Mouse (Mus musculus) liver, embryonic 11.5 days (tissue): ENCODE measurements around the gene Fn1. TPM values are rescaled to one million over a fixed set of nuclear protein-coding genes. Genes with fewer than 3 reads are reported as not detected.

Experiments
- ATAC-seq: fragments of 200-750 bp; cut with Nextera tagmentation; replicated peaks from 2 replicates; pipeline ENCODE4 v1.8.0; 2017; ENCODE audit warnings: moderate number of reproducible peaks, mild to moderate bottlenecking, moderate TSS enrichment, moderate library complexity; ENCODE audit not compliant: low FRiP score
- DNase-seq: peaks from one replicate; pipeline ENCODE4 v3.0.0-alpha.2; 2017; ENCODE audit warnings: low spot score
- H3K27ac ChIP-seq: fragments of 300-500 bp; sonication (generic); 2 replicates; pipeline ENCODE4 v1.5.1; 2014; ENCODE audit warnings: mild to moderate bottlenecking, low read depth, low read length, control low read depth
- H3K27me3 ChIP-seq: fragments of 300-500 bp; sonication (generic); replicated peaks from 2 replicates; pipeline ENCODE4 v1.6.1; 2014; ENCODE audit warnings: low read length, mixed read lengths; ENCODE audit not compliant: control insufficient read depth, insufficient read depth
- H3K36me3 ChIP-seq: fragments of 300-500 bp; sonication (generic); 2 replicates; pipeline ENCODE4 v1.6.1; 2014; ENCODE audit warnings: mild to moderate bottlenecking, low read length, moderate library complexity, mixed read lengths; ENCODE audit not compliant: control insufficient read depth, insufficient read depth
- H3K4me1 ChIP-seq: fragments of 300-500 bp; sonication (generic); replicated peaks from 2 replicates; pipeline ENCODE4 v1.6.1; 2014; ENCODE audit warnings: low read length, mixed read lengths; ENCODE audit not compliant: control insufficient read depth, insufficient read depth
- H3K4me2 ChIP-seq: fragments of 300-500 bp; sonication (generic); 2 replicates; pipeline ENCODE4 v1.6.1; 2014; ENCODE audit warnings: mild to moderate bottlenecking, control low read depth, moderate library complexity
- H3K4me3 ChIP-seq: fragments of 300-500 bp; sonication (generic); 2 replicates; pipeline ENCODE4 v1.5.1; 2014; ENCODE audit warnings: low read depth, low read length, control low read depth
- H3K9ac ChIP-seq: fragments of 300-500 bp; sonication (generic); 2 replicates; pipeline ENCODE4 v1.6.1; 2014; ENCODE audit warnings: low read depth, low read length, control low read depth
- H3K9me3 ChIP-seq: fragments of 300-500 bp; sonication (generic); 2 replicates; pipeline ENCODE4 v1.6.1; 2016; ENCODE audit warnings: low read length, inconsistent platforms, mixed read lengths; ENCODE audit not compliant: control insufficient read depth
- WGBS: fragments of 180-500 bp; shearing (Covaris S2); extraction: QIAGEN DNeasy Blood & Tissue Kit; methylation state at CpG from one replicate; pipeline ENCODE4 v1.1.7; 2014; 5-methylcytosine and 5-hydroxymethylcytosine counted together
- polyA plus RNA-seq: library from polyadenylated mRNA; unstranded; fragments of >200 nt; fragmentation: Nextera tagmentation; extraction: Ambion mirVana; gene quantifications from 2 replicates; pipeline ENCODE4 v1.2.1, GENCODE M21; 2014

The Fn1 gene
- polyA plus RNA-seq, 1 experiment from 2014 or later: 175 TPM

- whole genome bisulfite sequencing: 20% methylated on average over 8 of the region's 8 CpGs
- no peak overlapping the region for H3K9ac ChIP-seq
- peak overlapping the region; percentile 82 for H3K4me2 ChIP-seq
- H3K4me1 ChIP-seq: peaks cover 4% of the 10 kb centered on the region
- DNase-seq (no peak), ATAC-seq (no peak)
- H3K9me3 ChIP-seq: no peaks in the 10 kb centered on the region
- H3K27ac ChIP-seq: peak overlapping the region; percentile 71; the same call in 1 of the 2 replicates
- no peaks in the 10 kb centered on the region; the same call in 1 of the 2 replicates for H3K36me3 ChIP-seq
- H3K27me3 ChIP-seq: peaks cover 2% of the 10 kb centered on the region; the same call in 1 of the 2 replicates
- H3K4me3 ChIP-seq: peak overlapping the region; percentile 71
Measured at GRCm38 (mm10) chr1:71654221-71654620, 1.2 kb upstream of the Fn1 start.

GRCm38 (mm10) chr1:71653400-71654159, 580 bp upstream of the Fn1 start:
- Histone ChIP-seq H3K9ac (peak overlapping the region; percentile 67), H3K4me3 (peak overlapping the region; percentile 71), H3K27me3 (peaks cover 2% of the 10 kb centered on the region; the same call in 1 of the 2 replicates), H3K27ac (peak overlapping the region; percentile 71), H3K4me1 (peaks cover 4% of the 10 kb centered on the region), H3K9me3 (no peaks in the 10 kb centered on the region), H3K4me2 (peak overlapping the region; percentile 82), H3K36me3 (no peaks in the 10 kb centered on the region; the same call in 1 of the 2 replicates)
- ATAC-seq (peak; percentile 23; the same call in 1 of the 2 replicates), DNase-seq (peak; percentile 57)
- WGBS: under 1% methylated on average over 24 of the region's 24 CpGs

- H3K27me3 ChIP-seq: peaks cover 2% of the 10 kb centered on the region; the same call in 1 of the 2 replicates
- no peaks in the 10 kb centered on the region for H3K9me3 ChIP-seq
- no peak overlapping the region for H3K9ac ChIP-seq
- H3K27ac ChIP-seq: no peak overlapping the region
- ATAC-seq: no peak
- 9% methylated on average over 1 of the region's 1 CpGs for WGBS
- peak overlapping the region; percentile 71 for H3K4me3 ChIP-seq
- DNase-seq: no peak
- H3K36me3 ChIP-seq: no peaks in the 10 kb centered on the region; the same call in 1 of the 2 replicates
- H3K4me1 ChIP-seq: peaks cover 4% of the 10 kb centered on the region
- H3K4me2 ChIP-seq: peak overlapping the region; percentile 82
Measured at GRCm38 (mm10) chr1:71651828-71652227, 1.2 kb downstream of the Fn1 start.

- Histone ChIP-seq H3K9me3 (no peaks in the 10 kb centered on the region), H3K36me3 (peaks cover under 1% of the 10 kb centered on the region; the same call in 1 of the 2 replicates), H3K4me1 (peaks cover 4% of the 10 kb centered on the region), H3K4me3 (peak overlapping the region; percentile 71), H3K27me3 (peaks cover 2% of the 10 kb centered on the region; the same call in 1 of the 2 replicates), H3K9ac (0 out of 2 replicates have a peak overlapping the region, but pooled peaks have one; percentile 20), H3K4me2 (peak overlapping the region; percentile 82), H3K27ac (no peak overlapping the region)
- 36% methylated on average over 9 of the region's 9 CpGs for WGBS
- no peak for DNase-seq
- no peak for ATAC-seq
Measured at GRCm38 (mm10) chr1:71651315-71651714, 1.7 kb downstream of the Fn1 start.

DNA sequence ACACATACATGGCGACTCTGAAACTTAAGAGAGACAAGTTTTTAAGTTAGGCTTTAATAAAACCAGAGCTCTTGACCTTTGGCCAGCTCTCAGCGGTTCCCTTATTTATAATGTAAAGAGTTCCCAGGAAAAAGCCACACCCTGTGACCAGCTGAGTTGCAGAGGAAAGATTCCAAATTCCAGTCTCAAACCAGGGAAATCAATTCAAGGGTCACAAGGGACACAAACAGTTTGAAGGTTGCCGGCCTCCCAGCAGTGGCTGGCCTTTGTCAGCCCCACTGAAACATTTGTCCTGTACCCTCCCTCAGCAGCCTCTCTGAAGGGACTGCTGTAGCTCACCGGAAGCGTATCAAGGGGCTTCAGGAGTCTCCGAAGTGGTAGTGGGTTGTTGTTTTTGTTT, 2.3 kb downstream of the Fn1 start:
- Histone ChIP-seq H3K9ac (no peak overlapping the region), H3K36me3 (peaks cover 5% of the 10 kb centered on the region; the same call in 1 of the 2 replicates), H3K9me3 (no peaks in the 10 kb centered on the region), H3K4me2 (peak overlapping the region; percentile 82), H3K27me3 (peaks cover 2% of the 10 kb centered on the region; the same call in 1 of the 2 replicates), H3K27ac (no peak overlapping the region; the same call in 1 of the 2 replicates), H3K4me1 (peaks cover 4% of the 10 kb centered on the region), H3K4me3 (peak overlapping the region; percentile 71)
- DNase-seq: no peak
- 33% methylated on average over 6 of the region's 6 CpGs for WGBS
- no peak for ATAC-seq

GRCm38 (mm10) chr1:71648166-71648565, 4.8 kb downstream of the Fn1 start:
- 90% methylated on average over 7 of the region's 7 CpGs for WGBS
- ATAC-seq (no peak), DNase-seq (no peak)
- no peak overlapping the region for H3K9ac ChIP-seq
- H3K27ac ChIP-seq: no peak overlapping the region
- no peak overlapping the region for H3K4me3 ChIP-seq
- peaks cover 18% of the 10 kb centered on the region for H3K36me3 ChIP-seq
- H3K4me1 ChIP-seq: peaks cover 4% of the 10 kb centered on the region
- H3K4me2 ChIP-seq: no peak overlapping the region
- H3K27me3 ChIP-seq: peaks cover 2% of the 10 kb centered on the region; the same call in 1 of the 2 replicates
- H3K9me3 ChIP-seq: no peaks in the 10 kb centered on the region

- no peak overlapping the region for H3K4me3 ChIP-seq
- no peaks in the 10 kb centered on the region; the same call in 1 of the 2 replicates for H3K27me3 ChIP-seq
- peaks cover 27% of the 10 kb centered on the region for H3K36me3 ChIP-seq
- WGBS: 72% methylated on average over 5 of the region's 5 CpGs
- DNase-seq (no peak), ATAC-seq (no peak)
- H3K9ac ChIP-seq: no peak overlapping the region
- no peak overlapping the region for H3K27ac ChIP-seq
- H3K4me2 ChIP-seq: no peak overlapping the region
- H3K4me1 ChIP-seq: peaks cover 4% of the 10 kb centered on the region
- no peaks in the 10 kb centered on the region for H3K9me3 ChIP-seq
Measured at GRCm38 (mm10) chr1:71646774-71647173, 6.2 kb downstream of the Fn1 start.

DNA sequence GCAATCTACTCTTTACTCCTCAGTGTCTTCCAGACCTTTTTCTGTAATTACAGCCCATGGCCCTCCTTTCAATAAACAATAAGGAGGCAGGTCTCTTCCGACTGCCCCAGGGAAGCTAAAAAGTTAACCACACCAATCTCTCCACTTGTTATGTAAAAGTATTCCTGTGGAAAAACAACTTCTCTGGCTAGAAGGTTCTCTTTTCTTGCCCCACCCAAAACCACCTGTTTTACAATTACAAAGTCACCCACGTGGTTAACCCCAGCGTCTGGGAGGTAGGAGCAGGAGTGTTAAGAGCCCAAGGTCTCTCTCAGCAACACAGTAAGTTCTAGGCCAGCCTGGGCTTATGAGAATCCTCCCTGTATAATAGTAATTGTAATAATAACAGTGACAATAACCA, 7.0 kb downstream of the Fn1 start:
- H3K4me2 ChIP-seq: no peak overlapping the region
- H3K27ac ChIP-seq: no peak overlapping the region
- peaks cover 32% of the 10 kb centered on the region for H3K36me3 ChIP-seq
- no peak overlapping the region for H3K4me3 ChIP-seq
- DNase-seq: no peak
- H3K9me3 ChIP-seq: no peaks in the 10 kb centered on the region
- no peaks in the 10 kb centered on the region for H3K4me1 ChIP-seq
- 56% methylated on average over 3 of the region's 3 CpGs for WGBS
- H3K9ac ChIP-seq: no peak overlapping the region
- no peak for ATAC-seq
- H3K27me3 ChIP-seq: no peaks in the 10 kb centered on the region
